Mouse (Mus musculus) urinary bladder, postnatal 14 days (tissue): Measurements from ENCODE around the gene Pef1.

Experiments
- DNase-seq: peaks from one replicate; pipeline ENCODE4 v3.0.0; 2021; ENCODE audit warnings: low spot score

The Pef1 gene

DNA sequence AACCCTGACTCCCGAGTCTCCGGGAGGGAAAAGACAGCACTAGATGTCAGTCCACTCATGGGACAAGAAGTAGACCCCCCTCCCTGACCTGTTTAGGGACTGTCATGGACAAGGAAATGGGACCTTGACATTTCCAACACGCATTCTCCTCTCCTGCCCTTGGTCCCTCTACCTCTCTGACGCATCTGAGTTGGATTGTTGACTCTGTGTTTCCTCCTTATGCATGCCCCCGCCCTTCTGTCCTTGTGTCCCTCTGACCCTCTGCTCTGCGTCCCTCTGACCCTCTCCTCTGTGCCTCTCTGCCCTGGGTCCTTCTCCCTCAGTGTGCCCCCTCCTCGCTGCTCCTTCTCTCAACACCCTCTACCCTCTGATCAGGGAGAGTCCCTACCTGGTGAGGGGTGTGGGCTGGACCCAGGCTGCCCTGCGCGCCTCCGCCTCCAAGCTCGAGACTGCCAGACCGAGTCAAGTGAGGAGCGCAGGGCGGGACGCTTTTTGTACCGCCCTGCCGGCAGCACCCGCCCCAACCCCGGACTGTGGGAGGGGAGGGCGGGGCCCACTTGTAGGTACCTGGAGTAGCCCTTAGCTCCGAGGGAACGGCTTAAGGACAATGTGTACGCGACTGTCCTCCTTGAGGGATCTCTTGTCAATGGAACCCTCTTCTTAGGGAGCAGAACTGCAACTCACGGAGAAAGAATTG lies 72.1 kb downstream of the Pef1 start:
- DNase-seq = peak; percentile 84

GRCm38 (mm10) chr4:130175072-130175711 lies 72.8 kb downstream of the Pef1 start, which contains the start of gene Tinagl1:
Tinagl1 (minus strand) TSS chr4:130175122.
- no peak for DNase-seq

GRCm38 (mm10) chr4:130176156-130176720 lies 73.9 kb downstream of the Pef1 start:
- no peak for DNase-seq

GRCm38 (mm10) chr4:130177087-130177486 lies 74.7 kb downstream of the Pef1 start:
- DNase-seq = peak; percentile 71

DNA sequence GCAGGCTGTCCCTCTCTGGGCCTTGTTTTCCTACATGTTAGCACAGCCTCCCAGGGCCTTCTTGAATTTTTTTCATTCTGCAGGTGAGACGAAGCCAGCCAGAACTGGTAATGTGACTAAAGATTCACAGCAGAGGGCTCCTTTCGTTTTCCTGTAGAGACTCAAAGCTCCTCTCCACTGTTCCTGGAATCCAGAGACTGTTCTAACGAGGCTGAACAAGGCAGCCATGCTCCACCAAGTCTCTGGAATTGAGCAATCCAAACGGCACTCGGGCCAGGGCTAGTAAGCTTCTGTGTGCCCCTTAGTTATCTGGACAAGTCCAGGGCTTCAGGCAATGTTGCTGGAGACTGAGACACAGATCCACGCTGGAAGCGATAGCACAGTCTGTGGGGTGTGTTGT lies 75.2 kb downstream of the Pef1 start:
- DNase-seq = no peak
